Mouse (Mus musculus): ENCODE measurements around the gene Foxn3.
A peak's percentile ranks its signal among the peaks of the same experiment; 100 is the strongest.

The Foxn3 gene

DNA sequence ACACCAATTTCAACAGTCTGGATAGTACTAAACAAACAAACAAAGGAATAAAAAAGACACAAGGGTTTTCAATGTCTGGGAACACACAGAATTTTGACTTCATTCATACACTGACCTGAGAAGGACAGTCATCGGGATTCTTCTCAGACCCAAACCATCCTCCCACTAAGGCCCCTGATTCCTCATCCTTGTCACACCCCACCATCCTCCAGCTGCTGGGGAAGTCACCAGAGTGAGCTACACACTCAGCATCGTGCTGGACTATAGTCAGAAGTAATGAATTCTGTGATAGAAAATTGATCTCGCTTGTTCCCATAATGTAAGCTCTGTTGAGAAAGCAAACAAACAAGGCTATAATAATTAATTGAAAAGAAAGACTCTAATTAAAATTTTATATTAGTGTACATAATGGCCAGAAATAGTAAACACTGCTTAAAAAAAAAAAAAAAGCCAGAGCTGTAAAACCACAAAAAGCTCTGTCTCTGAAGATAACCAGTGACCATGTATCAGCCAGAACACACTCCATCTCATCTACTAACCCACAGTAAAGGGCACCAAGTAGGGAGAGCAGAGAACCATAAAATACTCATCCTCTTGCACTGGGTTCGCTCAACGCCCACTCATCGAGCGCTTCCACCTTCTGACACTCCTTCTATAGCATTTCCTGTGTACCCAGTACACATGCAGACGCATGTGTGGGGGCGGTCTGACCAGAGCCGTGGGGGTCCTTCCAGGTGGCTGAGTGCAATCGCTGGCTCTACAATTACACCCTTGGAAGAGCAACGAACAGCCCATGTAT is 241.6 kb downstream of the Foxn3 start:
- DNase-seq, result no peak

DNA sequence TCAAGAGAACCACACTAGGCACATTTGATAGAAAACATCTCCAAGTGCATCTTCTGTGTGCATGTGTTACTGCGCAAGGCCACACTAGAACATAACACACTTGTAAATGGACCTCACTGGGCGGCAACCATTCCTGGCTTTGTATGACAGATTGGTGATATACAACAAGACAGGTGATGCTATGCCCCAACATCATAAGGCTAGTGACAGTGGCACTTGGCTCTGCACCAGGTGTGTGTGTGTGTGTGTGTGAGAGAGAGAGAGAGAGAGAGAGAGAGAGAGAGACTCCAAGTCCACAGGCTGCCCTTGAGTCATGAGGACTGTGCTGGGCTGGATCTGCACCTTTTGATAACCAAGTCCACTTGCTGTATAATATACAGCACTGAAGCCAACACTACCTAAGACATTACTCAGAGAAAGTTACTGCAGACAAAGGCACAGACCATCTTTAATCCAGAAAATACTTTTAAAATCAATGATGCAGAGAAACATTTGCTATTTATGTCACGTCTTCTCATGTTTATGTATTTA is 242.4 kb downstream of the Foxn3 start:
- DNase-seq, result no peak

DNA sequence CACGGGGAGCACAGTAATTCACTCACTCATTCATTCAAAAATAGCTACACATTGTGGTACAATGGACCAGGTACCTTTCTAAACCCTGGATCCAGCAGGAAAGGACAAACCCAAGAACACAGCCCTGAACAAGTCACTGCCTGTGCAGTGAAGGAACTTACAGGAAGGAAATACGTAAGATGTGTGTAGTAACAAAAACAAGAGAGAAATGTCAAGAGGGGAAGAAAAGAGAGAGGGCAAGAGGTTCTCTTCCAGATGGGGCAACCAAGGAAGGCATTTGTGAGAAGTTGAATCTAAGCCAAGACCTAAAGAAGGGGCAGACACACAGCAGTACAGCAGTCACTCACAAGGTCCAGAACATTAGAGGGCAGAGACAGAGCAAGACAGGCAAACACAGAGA is 243.5 kb downstream of the Foxn3 start:
- no peak for DNase-seq

DNA sequence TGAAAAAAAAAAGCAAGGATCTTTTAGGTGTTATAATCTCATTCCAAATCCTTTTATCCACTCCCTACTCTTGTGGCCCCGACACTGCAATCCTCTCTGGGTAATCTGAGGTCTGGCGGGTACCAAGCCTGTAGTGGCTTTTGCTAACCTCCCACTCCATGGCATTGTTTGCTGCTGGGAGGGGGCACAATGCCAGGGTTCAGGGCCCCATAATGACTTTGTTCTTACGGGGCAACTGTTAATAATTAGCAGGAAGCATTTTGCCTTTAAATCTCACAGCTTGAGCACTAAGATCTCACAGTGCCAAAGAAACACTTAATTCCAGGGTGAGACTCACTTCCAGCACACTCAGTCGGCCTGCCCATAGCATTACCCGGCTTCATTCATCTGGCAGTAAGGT is 244.2 kb downstream of the Foxn3 start:
- peak; percentile 47 for DNase-seq

DNA sequence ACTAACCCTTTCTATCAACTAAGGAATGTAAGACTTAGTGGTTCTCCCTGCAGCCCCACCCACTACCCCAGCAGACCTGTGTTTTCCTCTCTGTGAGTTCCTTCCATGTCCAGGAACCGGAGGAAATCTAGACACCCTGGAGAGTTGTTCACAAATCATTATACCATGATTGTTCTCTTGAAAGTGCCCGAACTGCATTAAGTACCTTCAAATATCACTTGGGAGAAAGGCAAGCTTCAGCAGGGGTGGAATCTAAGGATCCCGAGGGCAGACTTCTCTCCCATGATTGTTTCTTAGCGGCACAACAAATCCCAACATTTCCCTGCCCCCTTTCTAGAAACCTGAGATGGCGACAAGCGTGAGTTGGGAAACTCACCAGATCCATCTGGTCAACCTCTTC is 247.5 kb downstream of the Foxn3 start:
- DNase-seq, result no peak

DNA sequence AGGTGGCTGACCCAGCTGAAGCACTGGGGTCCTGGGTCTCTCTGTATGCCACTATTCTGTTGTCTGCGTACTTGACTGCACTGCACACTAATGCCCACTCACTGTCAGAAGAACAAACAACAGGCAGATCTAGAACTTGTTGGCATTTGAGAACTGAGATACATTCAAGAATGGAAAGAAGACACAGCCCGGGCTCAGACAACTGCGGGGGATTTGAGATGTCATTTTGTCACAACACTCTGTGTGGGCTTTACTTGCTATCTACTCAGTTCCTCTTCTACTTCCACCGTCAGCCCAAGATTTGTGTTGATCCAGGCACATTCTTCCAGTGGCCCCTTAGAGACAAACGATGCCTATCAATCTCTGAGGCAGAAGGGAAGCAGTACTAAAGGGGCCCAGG is 248.6 kb downstream of the Foxn3 start:
- no peak for DNase-seq

DNA sequence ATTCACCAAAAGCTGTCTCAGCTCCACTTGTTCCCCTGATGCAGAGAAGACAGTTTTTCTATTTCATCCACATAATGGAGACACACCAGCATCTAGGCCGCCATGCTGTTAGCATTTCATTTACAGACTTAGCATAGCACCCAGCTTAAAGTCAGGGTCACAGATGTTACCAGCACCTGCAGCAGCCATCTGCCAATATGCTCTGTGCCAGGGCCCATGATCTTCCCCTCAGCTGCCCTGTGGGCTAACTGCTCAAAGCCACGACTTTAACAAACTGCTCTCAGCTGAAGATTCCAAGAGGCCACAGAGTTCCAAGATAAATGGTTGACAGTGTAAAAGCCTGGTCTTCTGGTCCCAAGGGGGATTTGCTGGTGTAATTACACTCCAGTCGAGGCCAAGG is 252.1 kb downstream of the Foxn3 start:
- DNase-seq, result no peak

DNA sequence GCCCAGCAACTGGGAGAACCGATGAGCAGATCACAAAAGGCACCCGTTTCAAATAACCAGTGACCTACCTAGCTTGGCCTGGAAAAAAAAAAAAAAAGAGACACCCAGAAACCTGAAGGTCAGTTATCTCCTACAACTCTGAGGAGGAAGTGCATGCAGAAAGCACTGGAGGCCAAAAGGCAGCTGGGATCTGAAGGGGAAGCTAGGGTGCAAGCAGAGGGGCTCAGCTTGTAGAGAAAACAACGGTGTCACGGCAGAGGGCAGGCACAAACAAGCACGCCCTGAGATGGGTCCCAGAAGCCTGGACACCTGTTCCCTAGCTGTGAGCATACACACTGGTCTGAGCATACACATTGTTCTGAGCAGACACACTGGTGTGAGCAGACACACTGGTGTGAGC is 253.4 kb downstream of the Foxn3 start:
- no peak for DNase-seq

DNA sequence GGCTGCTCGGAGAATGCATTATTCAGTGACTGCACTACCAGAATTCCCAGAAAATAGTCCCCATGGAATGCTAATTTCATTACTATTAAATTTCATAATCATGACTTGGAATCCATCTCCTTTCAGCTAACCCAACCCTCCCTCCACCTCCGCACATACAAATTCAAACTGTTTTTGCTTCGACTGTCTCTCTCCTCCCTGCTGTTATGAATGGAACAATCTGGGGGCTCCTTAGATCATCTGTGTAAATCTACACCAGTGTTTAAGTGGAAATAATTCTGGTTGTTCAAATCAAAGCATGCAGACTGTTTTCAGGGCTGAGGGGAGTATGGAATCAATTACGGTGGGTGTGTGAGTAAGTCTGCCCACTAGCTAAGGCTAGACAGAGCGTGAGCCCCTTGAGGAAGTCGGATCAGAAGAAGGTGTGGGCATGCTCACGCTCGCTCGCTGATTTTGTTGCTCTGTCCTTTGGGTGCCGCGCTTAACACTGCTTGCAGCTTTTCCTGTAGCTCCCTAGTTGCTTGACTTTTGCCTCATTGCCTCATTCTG is 254.8 kb downstream of the Foxn3 start:
- DNase-seq, result no peak

DNA sequence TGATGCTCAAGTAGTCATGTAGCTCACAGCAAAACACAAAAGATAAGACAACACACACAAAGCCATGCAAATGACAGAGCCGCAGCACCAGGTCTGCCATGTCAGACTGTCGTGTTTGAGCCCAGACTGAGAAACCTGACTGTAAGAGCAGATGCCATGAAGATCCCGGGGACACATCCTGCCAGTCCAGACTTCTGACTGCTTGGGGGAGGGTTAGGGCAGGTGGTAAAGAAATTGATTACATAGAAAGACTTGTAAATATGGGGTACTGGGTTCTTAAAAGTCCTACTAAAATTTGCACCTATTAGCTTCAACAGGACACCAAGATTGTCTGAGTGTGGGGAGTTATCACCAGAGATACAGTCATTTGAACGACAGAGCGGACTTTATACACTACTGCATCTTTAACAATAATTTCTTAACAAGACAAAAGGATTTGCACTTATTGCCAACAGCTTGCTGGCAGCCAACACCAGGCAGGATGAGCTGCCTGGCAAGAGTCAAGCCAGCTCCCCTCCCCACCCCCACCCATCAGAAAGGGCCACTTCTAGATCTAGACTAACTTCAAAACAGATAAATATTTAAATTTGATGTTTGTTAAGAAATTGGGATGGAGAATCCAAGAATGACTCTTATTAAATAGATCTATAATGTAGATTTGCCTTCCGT is 256.7 kb downstream of the Foxn3 start:
- no peak for DNase-seq

DNA sequence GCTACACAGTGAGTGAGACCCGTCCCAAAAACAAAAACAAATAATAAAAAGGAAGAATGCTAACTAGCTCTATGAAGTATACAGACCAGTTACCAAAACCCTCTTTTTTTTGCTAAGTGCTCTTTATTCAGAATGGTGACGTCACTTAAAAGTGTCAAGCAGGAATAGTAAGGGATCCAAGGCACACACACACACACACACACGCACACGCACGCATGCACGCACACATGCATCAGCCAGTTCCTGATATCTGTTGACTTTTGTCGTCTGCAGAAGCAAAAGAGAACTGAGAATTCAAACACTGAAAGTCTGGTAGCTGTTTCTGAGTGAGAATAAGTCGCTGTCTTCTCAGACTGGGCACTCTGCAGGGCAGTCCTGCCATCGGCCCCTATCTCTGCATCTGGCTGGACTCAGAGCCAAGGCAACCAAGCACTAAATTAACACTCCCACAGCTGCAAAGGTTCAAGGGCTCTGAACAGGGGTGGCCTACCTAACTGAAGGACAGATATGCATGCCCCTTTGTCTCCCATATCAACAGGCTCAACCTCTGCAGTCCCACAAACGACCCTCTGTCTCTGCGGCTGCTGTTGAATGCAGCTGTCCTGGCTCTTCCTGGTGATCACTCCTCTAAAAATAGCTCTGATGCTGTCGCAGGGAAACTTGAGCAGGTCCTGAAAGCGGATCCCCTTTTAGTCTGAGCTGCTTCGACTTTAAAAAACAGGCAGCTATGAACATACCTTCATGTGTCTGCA is 257.4 kb downstream of the Foxn3 start:
- DNase-seq, result no peak

DNA sequence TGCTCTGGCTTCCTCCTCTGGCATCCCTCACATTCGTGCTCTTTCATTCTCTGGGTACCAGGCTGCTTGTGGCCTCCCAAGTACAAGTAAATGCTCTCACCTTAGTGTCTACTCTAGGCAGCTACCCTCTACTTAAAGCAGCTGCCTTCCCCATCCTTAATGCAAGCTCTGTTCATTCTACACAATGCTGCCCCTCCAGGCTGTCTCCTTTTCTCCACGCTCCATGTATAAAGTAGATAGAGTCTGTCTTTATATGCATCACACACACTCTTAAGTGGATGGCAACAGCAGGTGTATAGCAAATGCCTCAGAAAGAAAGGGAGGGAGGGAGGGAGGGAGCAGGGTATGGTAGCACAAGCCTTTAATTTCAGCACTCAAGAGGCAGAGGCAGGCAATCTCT is 258.1 kb downstream of the Foxn3 start:
- no peak for DNase-seq

DNA sequence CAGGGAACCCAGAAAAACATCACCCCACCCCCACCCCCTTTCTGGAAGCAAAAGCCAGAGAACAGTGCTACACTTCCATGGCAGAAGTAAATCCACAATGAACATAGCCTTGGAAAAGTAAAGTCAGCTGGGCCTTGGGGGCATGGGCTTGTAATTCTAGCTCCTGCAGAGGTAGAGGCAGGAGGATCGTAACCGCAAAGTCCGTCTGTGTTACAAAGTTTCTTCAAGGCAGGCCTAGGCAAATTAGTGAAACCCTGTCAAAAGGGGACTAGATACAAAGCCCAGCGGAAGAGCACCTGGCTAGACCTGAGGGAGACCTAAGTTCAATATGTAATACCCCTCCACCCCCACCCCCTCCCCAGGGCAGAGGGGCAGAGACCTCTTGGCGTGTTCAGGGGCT is 259.3 kb downstream of the Foxn3 start:
- DNase-seq, result no peak

DNA sequence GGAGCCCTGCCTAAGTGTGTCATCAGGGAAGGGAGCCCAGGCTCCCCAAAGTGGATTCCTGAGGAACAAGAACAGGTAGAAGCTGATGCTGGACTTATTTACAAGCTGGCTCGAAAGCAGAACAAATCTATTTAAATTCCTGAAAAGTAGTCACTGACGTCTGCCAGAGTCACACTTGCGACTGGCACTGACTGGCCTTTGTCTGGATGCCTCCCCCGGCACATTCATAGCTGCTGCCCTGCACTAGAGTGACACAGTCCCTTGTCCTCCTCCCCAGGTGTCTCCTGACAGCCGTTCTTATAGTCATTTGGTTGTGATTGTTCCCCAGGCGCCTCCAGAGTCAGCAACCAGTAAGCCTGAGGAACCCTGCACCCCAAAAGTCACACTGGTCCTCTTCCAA is 259.8 kb downstream of the Foxn3 start:
- no peak for DNase-seq

DNA sequence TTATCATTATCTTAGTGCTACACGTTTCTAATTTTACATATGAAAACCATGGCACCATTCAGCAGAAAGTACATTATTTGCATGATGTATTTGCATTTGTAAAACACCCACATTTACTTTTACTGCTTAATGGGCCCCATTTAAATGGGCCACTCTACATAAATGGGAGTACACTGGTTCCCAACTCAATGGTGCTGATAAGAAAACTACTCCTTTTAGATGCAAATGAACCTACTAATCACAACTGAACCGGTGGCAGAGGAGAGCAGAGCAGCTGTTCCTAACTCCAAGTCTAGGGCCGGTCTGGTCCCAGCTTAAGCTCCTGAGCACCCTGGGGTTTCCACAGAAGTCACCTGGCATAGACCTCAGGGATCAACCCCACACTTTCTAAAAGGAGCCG is 263.5 kb downstream of the Foxn3 start:
- DNase-seq, result no peak

DNA sequence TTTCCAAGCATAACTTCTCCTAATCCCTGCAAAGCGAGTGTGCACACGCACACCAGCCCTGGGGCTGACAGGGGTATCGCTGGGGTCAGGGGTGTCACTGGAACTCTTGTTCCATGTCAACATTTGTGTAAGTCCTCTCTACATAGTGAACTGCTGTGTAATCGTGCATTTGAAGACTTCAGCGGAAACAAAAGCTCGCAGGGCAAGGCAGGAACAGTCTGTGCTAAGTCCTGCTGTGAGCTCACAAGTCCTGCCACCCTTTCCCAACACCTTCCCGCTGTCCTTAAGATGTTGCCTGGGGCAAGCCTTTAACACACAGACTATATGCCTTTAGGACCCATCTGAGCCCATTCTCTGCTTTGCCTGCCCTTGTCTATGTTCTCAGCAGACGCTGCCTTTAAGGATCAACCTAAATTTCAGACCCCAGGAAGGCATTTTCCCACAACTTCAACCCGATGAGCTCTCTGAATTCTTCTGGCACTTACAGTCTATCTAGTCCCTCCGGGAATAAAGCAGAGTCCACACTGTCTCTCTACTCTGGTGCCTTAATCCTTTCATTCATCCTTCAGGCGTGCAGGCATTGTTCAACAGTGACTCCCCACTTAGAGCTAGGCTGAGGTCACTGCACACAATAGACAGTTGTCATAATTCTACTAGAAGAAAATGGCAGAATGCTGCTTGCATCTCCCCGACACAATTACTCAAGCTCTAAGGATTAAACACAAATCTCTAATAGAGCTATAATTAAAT is 264.4 kb downstream of the Foxn3 start:
- no peak for DNase-seq

DNA sequence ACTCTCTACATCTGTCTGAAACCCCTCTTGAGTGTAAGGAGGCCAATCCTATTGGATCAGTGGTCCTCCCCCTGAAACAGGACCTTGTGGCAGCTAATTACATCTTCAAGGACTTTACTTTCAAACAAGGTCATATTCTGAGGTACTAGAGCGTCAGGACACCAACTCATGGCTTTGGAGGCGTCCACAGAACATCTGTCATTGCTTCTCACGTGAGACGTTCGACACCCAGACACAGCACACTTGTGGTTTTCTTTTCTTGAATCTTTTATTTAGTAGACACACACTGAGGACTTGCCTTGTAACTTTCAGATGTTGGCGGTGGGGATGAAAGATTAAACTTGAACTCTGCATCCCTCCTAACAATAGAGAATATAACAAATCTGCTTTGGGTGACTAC is 265.1 kb downstream of the Foxn3 start:
- DNase-seq, result no peak

DNA sequence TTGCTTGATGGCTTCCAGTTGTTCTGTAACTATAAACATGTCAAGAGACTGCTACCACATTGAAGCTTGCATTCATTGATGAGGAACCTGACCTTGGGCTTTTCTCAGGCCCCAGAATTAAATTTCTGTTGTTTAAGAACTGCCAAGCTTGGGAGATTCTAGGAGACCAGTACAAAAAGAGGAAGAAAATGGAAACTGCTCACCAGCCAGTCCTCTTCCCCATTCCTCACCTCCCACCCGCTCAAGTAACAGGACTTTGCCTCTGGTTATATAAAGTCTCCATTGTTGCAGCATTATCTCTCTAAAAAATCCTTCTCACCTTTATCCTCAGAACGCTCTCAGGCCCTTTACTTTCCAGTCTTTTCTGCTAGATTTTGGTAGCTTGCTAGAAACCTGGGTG is 265.6 kb downstream of the Foxn3 start:
- DNase-seq, result no peak

DNA sequence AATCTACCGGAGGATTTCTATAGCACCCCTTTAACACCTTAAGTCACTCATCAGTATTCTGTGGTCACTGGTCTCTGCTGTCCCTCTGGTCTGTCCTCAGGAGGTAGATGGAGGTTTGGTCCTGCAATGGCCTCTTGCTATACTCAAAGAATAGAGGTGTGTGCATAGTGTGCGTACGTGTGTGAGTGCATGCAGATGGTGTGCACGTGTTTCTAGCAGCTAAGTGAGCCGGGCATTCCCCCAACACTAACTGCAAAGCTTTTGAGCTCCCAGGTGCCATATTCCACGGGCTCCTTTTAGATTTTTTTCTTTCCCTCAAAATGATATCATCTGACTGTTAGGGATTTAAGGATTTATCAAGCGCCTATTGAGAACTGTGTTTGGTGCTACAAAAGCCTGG is 269.9 kb downstream of the Foxn3 start:
- no peak for DNase-seq

DNA sequence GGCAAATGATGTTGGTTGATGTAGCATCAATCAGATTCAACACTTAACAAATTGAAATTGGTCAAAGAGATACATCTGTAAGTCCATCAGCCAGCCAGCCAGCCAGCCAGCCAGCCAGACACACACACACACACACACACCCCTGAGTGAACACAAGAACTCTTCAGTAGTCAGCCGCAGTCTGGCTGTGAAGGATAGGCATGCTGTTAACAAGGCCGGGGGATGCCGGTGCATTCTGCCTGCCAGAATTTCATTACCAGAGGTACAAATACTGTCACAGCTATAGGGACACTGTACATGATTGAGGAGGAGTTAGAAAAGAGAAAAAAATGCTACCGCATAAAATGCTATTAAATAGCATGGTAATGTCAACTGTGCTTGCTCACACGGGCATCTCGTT is 271.2 kb downstream of the Foxn3 start:
- no peak for DNase-seq

DNA sequence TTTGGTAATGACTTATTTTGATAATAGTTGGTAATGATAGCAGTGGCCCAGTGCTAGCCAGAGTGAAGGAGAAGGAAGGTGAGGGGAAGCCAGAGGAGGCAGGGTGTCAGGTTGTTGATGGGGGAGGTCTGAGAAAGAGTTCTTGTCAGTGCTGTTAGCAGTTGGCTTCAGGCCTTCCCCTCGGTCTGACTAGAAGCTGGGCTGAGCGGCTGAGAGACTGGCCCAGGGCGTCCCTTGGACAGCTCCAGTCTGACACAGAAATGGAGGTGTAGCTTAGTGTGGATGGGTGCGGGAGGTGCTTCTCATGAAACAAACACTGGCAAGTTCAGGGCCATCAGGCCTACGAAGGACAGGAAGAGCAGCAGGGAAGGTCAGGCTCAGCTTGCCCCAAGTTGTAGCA is 276.3 kb downstream of the Foxn3 start:
- DNase-seq, result no peak

DNA sequence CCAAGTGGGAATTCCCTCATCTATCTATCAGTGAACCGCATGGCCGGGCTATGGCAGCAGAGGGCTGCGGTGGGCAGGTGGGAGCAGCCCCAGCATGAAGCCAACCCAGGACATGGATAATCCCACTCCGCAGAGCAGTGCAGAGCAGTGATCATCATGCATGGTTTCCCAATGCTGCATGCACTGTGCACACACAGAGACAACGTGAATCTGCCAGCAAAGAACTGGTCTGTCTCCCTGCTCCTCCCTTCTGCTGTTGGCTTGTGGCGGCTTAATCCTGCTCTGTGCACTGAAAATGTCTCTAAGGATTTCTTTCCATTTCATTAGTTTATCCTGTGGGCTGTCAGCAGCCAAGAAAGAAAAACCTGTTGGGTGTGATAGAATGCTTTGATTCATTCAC is 276.7 kb downstream of the Foxn3 start:
- no peak for DNase-seq

DNA sequence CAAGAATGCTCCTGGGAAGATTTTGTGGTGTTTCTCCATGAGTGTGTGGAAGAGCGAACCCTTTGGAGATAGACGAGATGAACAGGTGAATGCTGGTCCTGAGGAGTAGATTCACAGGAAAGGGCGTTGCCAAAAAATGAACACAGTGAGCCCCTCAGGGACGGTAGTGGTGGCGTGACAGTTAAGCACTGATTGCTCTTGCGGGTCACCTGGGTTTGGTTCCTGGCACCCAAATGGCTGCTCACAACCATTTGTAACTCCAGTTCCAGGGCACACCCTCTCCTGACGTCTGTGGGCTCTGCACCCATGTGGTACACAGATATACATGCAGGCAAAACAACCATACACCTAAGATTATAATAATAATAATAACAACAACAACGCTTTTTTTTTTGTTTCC is 277.7 kb downstream of the Foxn3 start:
- no peak for DNase-seq
